Mouse (Mus musculus): ENCODE results near the gene Rrh. TPM values are rescaled to one million over a fixed set of nuclear protein-coding genes. Genes with fewer than 3 reads are reported as not detected.

The Rrh gene
- polyA plus RNA-seq, 1 experiment from 2014 or later = not detected

- H3K27me3 ChIP-seq (ENCODE audit: control insufficient read depth, insufficient read depth, low read length) = no peaks in the 10 kb centered on the region
- H3K9me3 ChIP-seq (ENCODE audit: control insufficient read depth, low read depth, low read length) = no peaks in the 10 kb centered on the region
- H3K9ac ChIP-seq (replicated peaks; ENCODE audit: low read depth, low read length) = no peak overlapping the region
- no peak overlapping the region for H3K4me3 ChIP-seq (ENCODE audit: low read depth, low read length)
- H3K36me3 ChIP-seq (ENCODE audit: control insufficient read depth, insufficient read depth, low read length) = peaks cover 21% of the 10 kb centered on the region; the same call in 1 of the 2 replicates
- WGBS = 81% methylated on average over 8 of the region's 8 CpGs
- no peaks in the 10 kb centered on the region for H3K4me1 ChIP-seq (ENCODE audit: control insufficient read depth, insufficient read depth, low read length)
- no peak overlapping the region for H3K4me2 ChIP-seq (replicated peaks; ENCODE audit: low read depth, low read length)
- ATAC-seq (ENCODE audit: insufficient number of reproducible peaks, insufficient read depth, low FRiP score, low read depth) = no peak
- H3K27ac ChIP-seq (ENCODE audit: low read length) = no peak overlapping the region
Observed at GRCm38 (mm10) chr3:129821736-129822135, 651 bp downstream of the Rrh start.

GRCm38 (mm10) chr3:129820847-129821246 lies 1.5 kb downstream of the Rrh start:
- Histone ChIP-seq H3K4me2 (replicated peaks; ENCODE audit: low read depth, low read length) (no peak overlapping the region), H3K27me3 (ENCODE audit: control insufficient read depth, insufficient read depth, low read length) (no peaks in the 10 kb centered on the region), H3K9ac (replicated peaks; ENCODE audit: low read depth, low read length) (no peak overlapping the region), H3K9me3 (ENCODE audit: control insufficient read depth, low read depth, low read length) (no peaks in the 10 kb centered on the region), H3K4me1 (ENCODE audit: control insufficient read depth, insufficient read depth, low read length) (no peaks in the 10 kb centered on the region), H3K27ac (ENCODE audit: low read length) (no peak overlapping the region), H3K36me3 (ENCODE audit: control insufficient read depth, insufficient read depth, low read length) (peaks cover 14% of the 10 kb centered on the region; the same call in 1 of the 2 replicates), H3K4me3 (ENCODE audit: low read depth, low read length) (no peak overlapping the region)
- ATAC-seq (ENCODE audit: insufficient number of reproducible peaks, insufficient read depth, low FRiP score, low read depth) = no peak
- WGBS = 83% methylated on average over 9 of the region's 9 CpGs

DNA sequence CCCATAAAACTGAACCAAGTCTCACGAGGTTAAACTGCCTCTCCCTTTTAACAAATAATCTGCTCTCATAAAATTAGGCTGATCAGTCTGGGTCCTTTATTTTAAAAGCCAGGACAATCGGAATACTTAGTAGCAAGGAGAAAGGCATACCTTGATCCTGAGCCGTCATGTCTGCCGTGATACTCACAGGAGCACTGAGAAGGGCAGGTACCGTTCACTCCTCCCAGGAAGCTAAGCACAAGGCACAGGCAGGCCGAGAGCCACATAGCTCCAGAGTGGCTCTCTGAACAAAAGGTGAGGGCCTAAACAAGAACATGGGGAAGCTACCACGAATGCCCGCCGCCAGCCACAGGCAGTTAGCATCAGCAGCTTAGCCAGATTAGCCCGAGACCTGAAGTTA lies 18.6 kb downstream of the Rrh start, which contains the start of gene Lrit3:
TSS of gene Lrit3 (minus strand) at position 266 of the 400 bp plus-strand sequence.
- no peak within 1 kb of the TSS for H3K4me3 ChIP-seq (ENCODE audit: low read depth, low read length)
- no peak within 1 kb of the TSS for H3K9ac ChIP-seq (replicated peaks; ENCODE audit: low read depth, low read length)
- WGBS = 73% methylated on average over 10 of the region's 10 CpGs
- no peaks in the 10 kb centered on the region for H3K36me3 ChIP-seq (ENCODE audit: control insufficient read depth, insufficient read depth, low read length)
- no peaks in the 10 kb centered on the region for H3K4me1 ChIP-seq (ENCODE audit: control insufficient read depth, insufficient read depth, low read length)
- ATAC-seq (ENCODE audit: insufficient number of reproducible peaks, insufficient read depth, low FRiP score, low read depth) = no peak
- no peak within 1 kb of the TSS for H3K27ac ChIP-seq (ENCODE audit: low read length)
- no peaks in the 10 kb centered on the region for H3K27me3 ChIP-seq (ENCODE audit: control insufficient read depth, insufficient read depth, low read length)
- no peaks in the 10 kb centered on the region for H3K9me3 ChIP-seq (ENCODE audit: control insufficient read depth, low read depth, low read length)
- H3K4me2 ChIP-seq (replicated peaks; ENCODE audit: low read depth, low read length) = no peak within 1 kb of the TSS

- Histone ChIP-seq H3K4me1 (ENCODE audit: control insufficient read depth, insufficient read depth, low read length) (no peaks in the 10 kb centered on the region), H3K9ac (replicated peaks; ENCODE audit: low read depth, low read length) (no peak overlapping the region), H3K4me2 (replicated peaks; ENCODE audit: low read depth, low read length) (no peak overlapping the region), H3K27me3 (ENCODE audit: control insufficient read depth, insufficient read depth, low read length) (no peaks in the 10 kb centered on the region), H3K27ac (ENCODE audit: low read length) (no peak overlapping the region), H3K4me3 (ENCODE audit: low read depth, low read length) (no peak overlapping the region), H3K36me3 (ENCODE audit: control insufficient read depth, insufficient read depth, low read length) (no peaks in the 10 kb centered on the region), H3K9me3 (ENCODE audit: control insufficient read depth, low read depth, low read length) (no peaks in the 10 kb centered on the region)
- 70% methylated on average over 2 of the region's 2 CpGs for whole genome bisulfite sequencing
- no peak for ATAC-seq (ENCODE audit: insufficient number of reproducible peaks, insufficient read depth, low FRiP score, low read depth)
Observed at GRCm38 (mm10) chr3:129799011-129799410, 23.4 kb downstream of the Rrh start.

- H3K4me3 ChIP-seq (ENCODE audit: low read depth, low read length) = no peak overlapping the region
- no peak for ATAC-seq (ENCODE audit: insufficient number of reproducible peaks, insufficient read depth, low FRiP score, low read depth)
- H3K4me1 ChIP-seq (ENCODE audit: control insufficient read depth, insufficient read depth, low read length) = no peaks in the 10 kb centered on the region
- no peak overlapping the region for H3K9ac ChIP-seq (replicated peaks; ENCODE audit: low read depth, low read length)
- 79% methylated on average over 11 of the region's 11 CpGs for WGBS
- no peak overlapping the region for H3K27ac ChIP-seq (ENCODE audit: low read length)
- H3K9me3 ChIP-seq (ENCODE audit: control insufficient read depth, low read depth, low read length) = no peaks in the 10 kb centered on the region
- no peak overlapping the region for H3K4me2 ChIP-seq (replicated peaks; ENCODE audit: low read depth, low read length)
- H3K27me3 ChIP-seq (ENCODE audit: control insufficient read depth, insufficient read depth, low read length) = no peaks in the 10 kb centered on the region
- no peaks in the 10 kb centered on the region for H3K36me3 ChIP-seq (ENCODE audit: control insufficient read depth, insufficient read depth, low read length)
Observed at GRCm38 (mm10) chr3:129798551-129798950, 23.8 kb downstream of the Rrh start.

GRCm38 (mm10) chr3:129797341-129797740 lies 25.0 kb downstream of the Rrh start:
- WGBS = 71% methylated on average over 5 of the region's 5 CpGs
- no peak overlapping the region for H3K27ac ChIP-seq (ENCODE audit: low read length)
- no peak overlapping the region for H3K4me2 ChIP-seq (replicated peaks; ENCODE audit: low read depth, low read length)
- H3K4me1 ChIP-seq (ENCODE audit: control insufficient read depth, insufficient read depth, low read length) = no peaks in the 10 kb centered on the region
- no peaks in the 10 kb centered on the region for H3K36me3 ChIP-seq (ENCODE audit: control insufficient read depth, insufficient read depth, low read length)
- no peak for ATAC-seq (ENCODE audit: insufficient number of reproducible peaks, insufficient read depth, low FRiP score, low read depth)
- no peaks in the 10 kb centered on the region for H3K9me3 ChIP-seq (ENCODE audit: control insufficient read depth, low read depth, low read length)
- H3K4me3 ChIP-seq (ENCODE audit: low read depth, low read length) = no peak overlapping the region
- no peak overlapping the region for H3K9ac ChIP-seq (replicated peaks; ENCODE audit: low read depth, low read length)
- H3K27me3 ChIP-seq (ENCODE audit: control insufficient read depth, insufficient read depth, low read length) = no peaks in the 10 kb centered on the region

DNA sequence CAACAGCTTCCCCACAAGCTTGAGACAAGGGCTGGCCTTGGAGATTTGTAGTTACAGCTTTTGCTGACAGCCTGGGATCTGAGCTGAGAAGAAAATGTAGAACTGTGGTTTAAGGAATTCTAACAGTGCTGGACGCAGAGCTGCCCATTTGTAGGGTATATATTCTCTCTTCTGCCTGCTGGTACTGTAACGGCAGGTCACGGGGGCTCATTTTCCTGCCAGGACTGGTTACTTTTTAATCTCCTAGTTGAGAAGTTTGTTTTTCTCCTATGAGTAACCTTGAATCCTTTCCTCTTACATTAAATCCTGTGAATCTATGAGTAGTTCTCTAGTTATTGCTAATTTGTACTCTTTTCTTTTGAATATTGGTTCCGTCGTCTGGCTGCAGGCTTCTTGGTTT lies 28.6 kb downstream of the Rrh start:
- Histone ChIP-seq H3K36me3 (ENCODE audit: control insufficient read depth, insufficient read depth, low read length) (no peaks in the 10 kb centered on the region), H3K4me3 (ENCODE audit: low read depth, low read length) (no peak overlapping the region), H3K9ac (replicated peaks; ENCODE audit: low read depth, low read length) (no peak overlapping the region), H3K4me1 (ENCODE audit: control insufficient read depth, insufficient read depth, low read length) (no peaks in the 10 kb centered on the region), H3K4me2 (replicated peaks; ENCODE audit: low read depth, low read length) (no peak overlapping the region), H3K27me3 (ENCODE audit: control insufficient read depth, insufficient read depth, low read length) (no peaks in the 10 kb centered on the region), H3K9me3 (ENCODE audit: control insufficient read depth, low read depth, low read length) (no peaks in the 10 kb centered on the region), H3K27ac (ENCODE audit: low read length) (no peak overlapping the region)
- 82% methylated on average over 5 of the region's 5 CpGs for WGBS
- ATAC-seq (ENCODE audit: insufficient number of reproducible peaks, insufficient read depth, low FRiP score, low read depth) = no peak

DNA sequence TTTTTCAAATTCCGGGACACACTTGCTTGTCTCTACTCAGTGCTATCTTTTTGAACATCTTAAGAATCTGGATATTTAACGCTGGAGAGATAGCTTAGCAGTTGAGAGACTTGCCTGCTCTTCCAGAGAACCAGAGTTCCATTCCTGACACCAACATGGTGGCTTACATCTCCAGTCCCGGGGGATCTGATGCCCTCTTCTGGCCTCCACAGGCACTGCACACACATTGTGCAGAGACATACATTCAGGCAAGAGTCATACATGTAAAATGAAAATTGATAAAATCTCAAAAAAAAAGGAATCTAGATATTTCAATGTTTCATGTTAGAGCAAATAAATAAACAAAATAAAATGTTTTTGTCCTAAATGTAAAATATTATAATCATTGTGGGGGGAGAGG lies 39.6 kb downstream of the Rrh start:
- Histone ChIP-seq H3K4me1 (ENCODE audit: control insufficient read depth, insufficient read depth, low read length) (no peaks in the 10 kb centered on the region), H3K9me3 (ENCODE audit: control insufficient read depth, low read depth, low read length) (no peaks in the 10 kb centered on the region), H3K9ac (replicated peaks; ENCODE audit: low read depth, low read length) (no peak overlapping the region), H3K4me3 (ENCODE audit: low read depth, low read length) (no peak overlapping the region), H3K4me2 (replicated peaks; ENCODE audit: low read depth, low read length) (no peak overlapping the region), H3K27ac (ENCODE audit: low read length) (no peak overlapping the region), H3K36me3 (ENCODE audit: control insufficient read depth, insufficient read depth, low read length) (no peaks in the 10 kb centered on the region), H3K27me3 (ENCODE audit: control insufficient read depth, insufficient read depth, low read length) (no peaks in the 10 kb centered on the region)
- no peak for ATAC-seq (ENCODE audit: insufficient number of reproducible peaks, insufficient read depth, low FRiP score, low read depth)
- 84% methylated on average over 3 of the region's 3 CpGs for WGBS

GRCm38 (mm10) chr3:129781435-129781834 lies 41.0 kb downstream of the Rrh start:
- H3K9me3 ChIP-seq (ENCODE audit: control insufficient read depth, low read depth, low read length) = no peaks in the 10 kb centered on the region
- no peak overlapping the region for H3K9ac ChIP-seq (replicated peaks; ENCODE audit: low read depth, low read length)
- no peaks in the 10 kb centered on the region for H3K4me1 ChIP-seq (ENCODE audit: control insufficient read depth, insufficient read depth, low read length)
- no peak overlapping the region for H3K4me2 ChIP-seq (replicated peaks; ENCODE audit: low read depth, low read length)
- H3K27ac ChIP-seq (ENCODE audit: low read length) = no peak overlapping the region
- no peak for ATAC-seq (ENCODE audit: insufficient number of reproducible peaks, insufficient read depth, low FRiP score, low read depth)
- 50% methylated on average over 10 of the region's 10 CpGs for WGBS
- no peaks in the 10 kb centered on the region for H3K36me3 ChIP-seq (ENCODE audit: control insufficient read depth, insufficient read depth, low read length)
- no peaks in the 10 kb centered on the region for H3K27me3 ChIP-seq (ENCODE audit: control insufficient read depth, insufficient read depth, low read length)
- H3K4me3 ChIP-seq (ENCODE audit: low read depth, low read length) = no peak overlapping the region

Measured in stomach, embryonic 14.5 days (tissue).